Mouse (Mus musculus): Measurements from ENCODE around the gene Setd3. TPM values are rescaled to one million over a fixed set of nuclear protein-coding genes. Genes with fewer than 3 reads are reported as not detected.
A peak's percentile ranks its signal among the peaks of the same experiment; 100 is the strongest.

Gene Setd3
- total and polyA plus RNA-seq, 3 experiments = 25.0 to 99.8 (median 84.6) TPM

- no peaks in the 10 kb centered on the region; the same call in 1 of the 2 replicates for H3K4me1 ChIP-seq (ENCODE audit: control insufficient read depth, insufficient read depth, low read length)
- no peaks in the 10 kb centered on the region for H3K27me3 ChIP-seq (ENCODE audit: control insufficient read depth, insufficient read depth, low read length)
- DNase-seq = no peak
- intact Hi-C loops (cut with DNase I) = no loop called here
- TF ChIP-seq CTCF (IDR thresholded peaks at IDR 0.05) = no peak
- no peak for TF ChIP-seq EP300 (IDR thresholded peaks at IDR 0.05; ENCODE audit: insufficient read depth, low read depth, low read length)
- TF ChIP-seq POLR2A (IDR thresholded peaks at IDR 0.05; ENCODE audit: insufficient read depth, low read depth, low read length) = no peak
- no peak overlapping the region for H3K27ac ChIP-seq
- 90% methylated on average over 7 of the region's 7 CpGs for WGBS
- no peaks in the 10 kb centered on the region for H3K36me3 ChIP-seq (ENCODE audit: control insufficient read depth, insufficient read depth, low read length)
- H3K4me3 ChIP-seq = no peak overlapping the region
- peaks cover 1% of the 10 kb centered on the region; the same call in 1 of the 2 replicates for H3K79me2 ChIP-seq (replicated peaks; ENCODE audit: control insufficient read depth, insufficient read depth, low read length)
- no peak overlapping the region for H3K9ac ChIP-seq (ENCODE audit: low read depth, low read length)
Measured at GRCm38 (mm10) chr12:108221712-108222111, 42.6 kb upstream of the Setd3 start.

- intact Hi-C loops (cut with DNase I) = no loop called here
- no peaks in the 10 kb centered on the region for H3K36me3 ChIP-seq (ENCODE audit: control insufficient read depth, insufficient read depth, low read length)
- TF ChIP-seq CTCF (IDR thresholded peaks at IDR 0.05) (peak; percentile 34), POLR2A (IDR thresholded peaks at IDR 0.05; ENCODE audit: insufficient read depth, low read depth, low read length) (no peak)
- no peak overlapping the region for H3K4me3 ChIP-seq
- H3K79me2 ChIP-seq (replicated peaks; ENCODE audit: control insufficient read depth, insufficient read depth, low read length) = peaks cover 1% of the 10 kb centered on the region; the same call in 1 of the 2 replicates
- WGBS = 55% methylated on average over 10 of the region's 10 CpGs
- H3K9ac ChIP-seq (ENCODE audit: low read depth, low read length) = no peak overlapping the region
- no peak for DNase-seq
- no peaks in the 10 kb centered on the region; the same call in 1 of the 2 replicates for H3K4me1 ChIP-seq (ENCODE audit: control insufficient read depth, insufficient read depth, low read length)
- H3K27me3 ChIP-seq (ENCODE audit: control insufficient read depth, insufficient read depth, low read length) = no peaks in the 10 kb centered on the region
- no peak overlapping the region for H3K27ac ChIP-seq
Measured at GRCm38 (mm10) chr12:108221206-108221605, 42.1 kb upstream of the Setd3 start.

- no peaks in the 10 kb centered on the region; the same call in 1 of the 2 replicates for H3K4me1 ChIP-seq (ENCODE audit: control insufficient read depth, insufficient read depth, low read length)
- intact Hi-C loops (cut with DNase I) = no loop called here
- H3K27ac ChIP-seq = no peak overlapping the region
Measured at GRCm38 (mm10) chr12:108220621-108221020, 41.5 kb upstream of the Setd3 start.

GRCm38 (mm10) chr12:108219825-108220616 is 40.9 kb upstream of the Setd3 start:
- H3K4me3 ChIP-seq = no peak overlapping the region
- intact Hi-C loops (cut with DNase I) = no loop called here
- no peaks in the 10 kb centered on the region for H3K36me3 ChIP-seq (ENCODE audit: control insufficient read depth, insufficient read depth, low read length)
- no peak overlapping the region; the same call in 1 of the 2 replicates for H3K9ac ChIP-seq (ENCODE audit: low read depth, low read length)
- peaks cover 1% of the 10 kb centered on the region; the same call in 1 of the 2 replicates for H3K79me2 ChIP-seq (replicated peaks; ENCODE audit: control insufficient read depth, insufficient read depth, low read length)
- DNase-seq = no peak
- H3K27ac ChIP-seq = no peak overlapping the region
- no peaks in the 10 kb centered on the region for H3K27me3 ChIP-seq (ENCODE audit: control insufficient read depth, insufficient read depth, low read length)
- WGBS = 70% methylated on average over 21 of the region's 21 CpGs
- TF ChIP-seq EP300 (IDR thresholded peaks at IDR 0.05; ENCODE audit: insufficient read depth, low read depth, low read length) = no peak
- TF ChIP-seq CTCF (IDR thresholded peaks at IDR 0.05) = no peak
- TF ChIP-seq POLR2A (IDR thresholded peaks at IDR 0.05; ENCODE audit: insufficient read depth, low read depth, low read length) = no peak
- H3K4me1 ChIP-seq (ENCODE audit: control insufficient read depth, insufficient read depth, low read length) = no peaks in the 10 kb centered on the region; the same call in 1 of the 2 replicates

More at GRCm38 (mm10) chr12:108220621-108221020, 41.5 kb upstream of the Setd3 start:
- H3K9ac ChIP-seq (ENCODE audit: low read depth, low read length) = no peak overlapping the region
- DNase-seq = peak in 1 of 2 experiments; percentile 27
- H3K79me2 ChIP-seq (replicated peaks; ENCODE audit: control insufficient read depth, insufficient read depth, low read length) = peaks cover 1% of the 10 kb centered on the region; the same call in 1 of the 2 replicates
- no peaks in the 10 kb centered on the region for H3K27me3 ChIP-seq (ENCODE audit: control insufficient read depth, insufficient read depth, low read length)
- H3K4me3 ChIP-seq = no peak overlapping the region
- TF ChIP-seq CTCF (IDR thresholded peaks at IDR 0.05) = no peak
- WGBS = 66% methylated on average over 12 of the region's 12 CpGs
- H3K36me3 ChIP-seq (ENCODE audit: control insufficient read depth, insufficient read depth, low read length) = no peaks in the 10 kb centered on the region

GRCm38 (mm10) chr12:108219163-108219562 is 40.0 kb upstream of the Setd3 start:
- Histone ChIP-seq H3K4me3 (no peak overlapping the region), H3K79me2 (replicated peaks; ENCODE audit: control insufficient read depth, insufficient read depth, low read length) (peaks cover 1% of the 10 kb centered on the region; the same call in 1 of the 2 replicates), H3K4me1 (ENCODE audit: control insufficient read depth, insufficient read depth, low read length) (no peaks in the 10 kb centered on the region; the same call in 1 of the 2 replicates), H3K27ac (no peak overlapping the region), H3K9ac (ENCODE audit: low read depth, low read length) (no peak overlapping the region), H3K36me3 (ENCODE audit: control insufficient read depth, insufficient read depth, low read length) (no peaks in the 10 kb centered on the region), H3K27me3 (ENCODE audit: control insufficient read depth, insufficient read depth, low read length) (no peaks in the 10 kb centered on the region)
- WGBS = 35% methylated on average over 15 of the region's 15 CpGs
- no peak for DNase-seq
- intact Hi-C loops (cut with DNase I) = no loop called here
- no peak for TF ChIP-seq CTCF (IDR thresholded peaks at IDR 0.05)
- no peak for TF ChIP-seq POLR2A (IDR thresholded peaks at IDR 0.05; ENCODE audit: insufficient read depth, low read depth, low read length)
- no peak for TF ChIP-seq EP300 (IDR thresholded peaks at IDR 0.05; ENCODE audit: insufficient read depth, low read depth, low read length)

- intact Hi-C loops (cut with DNase I) = loop anchor here (1.0 kb wide), 1 partner anchor 76 kb away; no protein-coding TSS in a partner anchor
- Histone ChIP-seq H3K27ac (no peak overlapping the region), H3K4me1 (ENCODE audit: control insufficient read depth, insufficient read depth, low read length) (peaks cover 3% of the 10 kb centered on the region; the same call in 1 of the 2 replicates), H3K27me3 (ENCODE audit: control insufficient read depth, insufficient read depth, low read length) (no peaks in the 10 kb centered on the region), H3K79me2 (replicated peaks; ENCODE audit: control insufficient read depth, insufficient read depth, low read length) (peaks cover 1% of the 10 kb centered on the region; the same call in 1 of the 2 replicates), H3K36me3 (ENCODE audit: control insufficient read depth, insufficient read depth, low read length) (no peaks in the 10 kb centered on the region), H3K9ac (ENCODE audit: low read depth, low read length) (no peak overlapping the region), H3K4me3 (no peak overlapping the region)
- peak; percentile 78 for TF ChIP-seq CTCF (IDR thresholded peaks at IDR 0.05)
- no peak for TF ChIP-seq EP300 (IDR thresholded peaks at IDR 0.05; ENCODE audit: insufficient read depth, low read depth, low read length)
- WGBS = 51% methylated on average over 5 of the region's 5 CpGs
- DNase-seq = peak; percentile 63 to 73
Measured at GRCm38 (mm10) chr12:108217572-108217971, 38.5 kb upstream of the Setd3 start.

All from heart, adult 2 months (tissue).